Mouse (Mus musculus) forebrain, embryonic 14.5 days (tissue): ENCODE results near the gene Il10ra. TPM values are rescaled to one million over a fixed set of nuclear protein-coding genes. Genes with fewer than 3 reads are reported as not detected.

Source experiments
- ATAC-seq: fragments of 200-750 bp; cut with Nextera tagmentation; 2 replicates; pipeline ENCODE4 v1.8.0; 2017; ENCODE audit warnings: mild to moderate bottlenecking, moderate library complexity
- DNase-seq: peaks from one replicate; pipeline ENCODE4 v3.0.0-alpha.2; 2015; ENCODE audit warnings: low spot score
- H3K27ac ChIP-seq: fragments of 300-500 bp; sonication (generic); 2 replicates; pipeline ENCODE4 v1.5.1; 2014; ENCODE audit warnings: low read depth, mild to moderate bottlenecking, control low read depth, low read length, moderate library complexity
- H3K27me3 ChIP-seq: fragments of 300-500 bp; sonication (generic); replicated peaks from 2 replicates; pipeline ENCODE4 v1.6.1; 2014; ENCODE audit warnings: low read length, control low read depth, mixed read lengths; ENCODE audit not compliant: control insufficient read depth, insufficient read depth
- H3K36me3 ChIP-seq: fragments of 300-500 bp; sonication (generic); 2 replicates; pipeline ENCODE4 v1.6.1; 2014; ENCODE audit warnings: low read length, control low read depth; ENCODE audit not compliant: control insufficient read depth, insufficient read depth
- H3K4me1 ChIP-seq: fragments of 300-500 bp; sonication (generic); 2 replicates; pipeline ENCODE4 v1.6.1; 2014; ENCODE audit warnings: antibody characterized with exemption, low read length, control low read depth; ENCODE audit not compliant: control insufficient read depth, insufficient read depth
- H3K4me2 ChIP-seq: fragments of 300-500 bp; sonication (generic); 2 replicates; pipeline ENCODE4 v1.6.1; 2014; ENCODE audit warnings: mild to moderate bottlenecking, control low read depth, low read length
- H3K4me3 ChIP-seq: fragments of 300-500 bp; sonication (generic); 2 replicates; pipeline ENCODE4 v1.5.1; 2014; ENCODE audit warnings: low read depth, low read length, control low read depth
- H3K9ac ChIP-seq: fragments of 300-500 bp; sonication (generic); 2 replicates; pipeline ENCODE4 v1.6.1; 2014; ENCODE audit warnings: mild to moderate bottlenecking, low read length, control low read depth, moderate library complexity
- H3K9me3 ChIP-seq: fragments of 300-500 bp; sonication (generic); replicated peaks from 2 replicates; pipeline ENCODE4 v1.6.1; 2016; ENCODE audit warnings: low read length, control low read depth, mixed read lengths; ENCODE audit not compliant: control insufficient read depth
- WGBS: fragments of 180-500 bp; shearing (Covaris S2); extraction: QIAGEN DNeasy Blood & Tissue Kit; methylation state at CpG from one replicate; pipeline ENCODE4 v1.1.7; 2014; 5-methylcytosine and 5-hydroxymethylcytosine counted together
- polyA plus RNA-seq: library from polyadenylated mRNA; unstranded; fragments of >200 nt; fragmentation: Nextera tagmentation; extraction: Ambion mirVana; gene quantifications from 2 replicates; pipeline ENCODE4 v1.2.1, GENCODE M21; 2014

The Il10ra gene
- polyA plus RNA-seq, 1 experiment from 2014 or later = 0.43 TPM

GRCm38 (mm10) chr9:45299231-45300006, 30.5 kb upstream of the Il10ra start:
- peak; percentile 37 for DNase-seq

GRCm38 (mm10) chr9:45294210-45295011, 25.5 kb upstream of the Il10ra start:
- Histone ChIP-seq H3K9ac (no peak overlapping the region), H3K4me3 (no peak overlapping the region), H3K4me1 (no peaks in the 10 kb centered on the region), H3K4me2 (no peak overlapping the region), H3K9me3 (no peaks in the 10 kb centered on the region), H3K27me3 (no peaks in the 10 kb centered on the region), H3K36me3 (no peaks in the 10 kb centered on the region), H3K27ac (no peak overlapping the region)
- ATAC-seq (no peak), DNase-seq (no peak)
- WGBS = 72% methylated on average over 10 of the region's 10 CpGs

More at GRCm38 (mm10) chr9:45299231-45300006, 30.5 kb upstream of the Il10ra start:
- no peak for ATAC-seq
- no peak overlapping the region for H3K4me2 ChIP-seq
- no peaks in the 10 kb centered on the region for H3K36me3 ChIP-seq
- H3K9ac ChIP-seq = no peak overlapping the region
- no peak overlapping the region for H3K27ac ChIP-seq
- H3K27me3 ChIP-seq = no peaks in the 10 kb centered on the region
- no peak overlapping the region for H3K4me3 ChIP-seq
- no peaks in the 10 kb centered on the region for H3K4me1 ChIP-seq
- WGBS = 82% methylated on average over 11 of the region's 11 CpGs
- H3K9me3 ChIP-seq = no peaks in the 10 kb centered on the region

- ATAC-seq = no peak
- WGBS = 81% methylated on average over 11 of the region's 11 CpGs
Measured at GRCm38 (mm10) chr9:45291481-45292168, 22.7 kb upstream of the Il10ra start.

GRCm38 (mm10) chr9:45282466-45282865, 13.5 kb upstream of the Il10ra start:
- no peak for DNase-seq
- Histone ChIP-seq H3K4me2 (no peak overlapping the region), H3K9ac (no peak overlapping the region), H3K4me3 (no peak overlapping the region), H3K9me3 (no peaks in the 10 kb centered on the region), H3K27ac (no peak overlapping the region), H3K4me1 (no peaks in the 10 kb centered on the region), H3K27me3 (no peaks in the 10 kb centered on the region), H3K36me3 (no peaks in the 10 kb centered on the region)
- no peak for ATAC-seq
- 85% methylated on average over 5 of the region's 5 CpGs for WGBS

More at GRCm38 (mm10) chr9:45291481-45292168, 22.7 kb upstream of the Il10ra start:
- Histone ChIP-seq H3K4me2 (no peak overlapping the region), H3K4me3 (no peak overlapping the region), H3K27ac (no peak overlapping the region), H3K9me3 (no peaks in the 10 kb centered on the region), H3K36me3 (no peaks in the 10 kb centered on the region), H3K27me3 (no peaks in the 10 kb centered on the region), H3K4me1 (no peaks in the 10 kb centered on the region), H3K9ac (no peak overlapping the region)
- DNase-seq = no peak

GRCm38 (mm10) chr9:45280891-45281290, 11.9 kb upstream of the Il10ra start:
- H3K4me1 ChIP-seq = no peaks in the 10 kb centered on the region
- H3K4me3 ChIP-seq = no peak overlapping the region
- no peaks in the 10 kb centered on the region for H3K9me3 ChIP-seq
- DNase-seq (no peak), ATAC-seq (no peak)
- WGBS = 82% methylated on average over 3 of the region's 3 CpGs
- no peak overlapping the region for H3K9ac ChIP-seq
- H3K27me3 ChIP-seq = no peaks in the 10 kb centered on the region
- H3K27ac ChIP-seq = no peak overlapping the region
- no peak overlapping the region for H3K4me2 ChIP-seq
- no peaks in the 10 kb centered on the region for H3K36me3 ChIP-seq

GRCm38 (mm10) chr9:45280059-45280458, 11.1 kb upstream of the Il10ra start:
- H3K4me2 ChIP-seq = no peak overlapping the region
- ATAC-seq = no peak
- 73% methylated on average over 3 of the region's 3 CpGs for WGBS

GRCm38 (mm10) chr9:45274635-45275034, 5.7 kb upstream of the Il10ra start:
- no peaks in the 10 kb centered on the region; the same call in 1 of the 2 replicates for H3K27me3 ChIP-seq
- no peaks in the 10 kb centered on the region for H3K4me1 ChIP-seq
- no peak overlapping the region for H3K4me3 ChIP-seq
- no peak overlapping the region for H3K4me2 ChIP-seq
- no peak for DNase-seq
- no peak overlapping the region for H3K27ac ChIP-seq
- no peaks in the 10 kb centered on the region for H3K36me3 ChIP-seq
- ATAC-seq = no peak
- H3K9me3 ChIP-seq = no peaks in the 10 kb centered on the region
- WGBS = 93% methylated on average over 2 of the region's 2 CpGs
- H3K9ac ChIP-seq = no peak overlapping the region

More at GRCm38 (mm10) chr9:45280059-45280458, 11.1 kb upstream of the Il10ra start:
- DNase-seq = no peak
- H3K36me3 ChIP-seq = no peaks in the 10 kb centered on the region
- no peak overlapping the region for H3K9ac ChIP-seq
- H3K27me3 ChIP-seq = no peaks in the 10 kb centered on the region
- H3K4me3 ChIP-seq = no peak overlapping the region
- H3K4me1 ChIP-seq = no peaks in the 10 kb centered on the region
- no peak overlapping the region for H3K27ac ChIP-seq
- no peaks in the 10 kb centered on the region for H3K9me3 ChIP-seq

- no peak overlapping the region for H3K4me2 ChIP-seq
- 92% methylated on average over 4 of the region's 4 CpGs for WGBS
- ATAC-seq (no peak), DNase-seq (no peak)
- no peak overlapping the region for H3K27ac ChIP-seq
- no peak overlapping the region for H3K4me3 ChIP-seq
- H3K9me3 ChIP-seq = no peaks in the 10 kb centered on the region
- no peaks in the 10 kb centered on the region for H3K4me1 ChIP-seq
- H3K27me3 ChIP-seq = no peaks in the 10 kb centered on the region; the same call in 1 of the 2 replicates
- no peak overlapping the region for H3K9ac ChIP-seq
- no peaks in the 10 kb centered on the region for H3K36me3 ChIP-seq
Measured at GRCm38 (mm10) chr9:45274218-45274617, 5.3 kb upstream of the Il10ra start.
